Comparison of ENCODE assay signal across 20 mouse cellular contexts in genomic region chr7:18917931-18918330, GRCm38 (mm10). TPM values are rescaled to one million over a fixed set of nuclear protein-coding genes. Genes with fewer than 3 reads are reported as not detected.
DNase-seq lines count a peak whose midpoint lies in the region; ATAC-seq lines count a peak whose summit lies in the region.
"Had no signal": no experiment of that assay in that cellular context is flagged by ENCODE, and none has a peak within 500 bp of the region (broad histone marks: within the 10 kb centered on the region; RNA-seq: fewer than 3 reads in every experiment).

No protein-coding gene starts in this region.

- no peak for ATAC-seq in heart, embryonic 12.5 days (ENCODE audit: insufficient number of reproducible peaks, low FRiP score)
- ATAC-seq in neural tube, embryonic 14.5 days (ENCODE audit: low read depth): no peak
- ATAC-seq in neural tube, embryonic 15.5 days (ENCODE audit: low FRiP score): no peak
- ATAC-seq: intestine, embryonic 16.5 days; midbrain, embryonic 16.5 days had no signal

- WGBS in heart, embryonic 12.5 days: 49% methylated on average over 3 of the region's 3 CpGs
- WGBS in neural tube, embryonic 14.5 days: 50% methylated on average over 3 of the region's 3 CpGs
- whole genome bisulfite sequencing in neural tube, embryonic 15.5 days: 47% methylated on average over 3 of the region's 3 CpGs

- no peaks in the 10 kb centered on the region for H3K36me3 ChIP-seq in heart, embryonic 12.5 days
- H3K36me3 ChIP-seq in neural tube, embryonic 14.5 days (ENCODE audit: control insufficient read depth, insufficient read depth, low read length): no peaks in the 10 kb centered on the region
- H3K36me3 ChIP-seq in neural tube, embryonic 15.5 days: no peaks in the 10 kb centered on the region
- H3K36me3 ChIP-seq: heart, embryonic 13.5 days; hindbrain, embryonic 12.5 days; limb, embryonic 13.5 days had no signal

- no peak overlapping the region for H3K4me3 ChIP-seq in heart, embryonic 12.5 days
- no peak overlapping the region for H3K4me3 ChIP-seq in neural tube, embryonic 14.5 days (ENCODE audit: low read depth, low read length)
- H3K4me3 ChIP-seq in neural tube, embryonic 15.5 days (replicated peaks): no peak overlapping the region
- H3K4me3 ChIP-seq: erythroblast, embryonic 14.5 days; heart, embryonic 13.5 days; hindbrain, embryonic 12.5 days; limb, embryonic 13.5 days; megakaryocyte, embryonic 14.5 days had no signal

- H3K9me3 ChIP-seq in heart, embryonic 12.5 days (replicated peaks): 0 out of 2 replicates have a peak, but pooled peaks cover 4% of the 10 kb centered on the region
- H3K9me3 ChIP-seq in neural tube, embryonic 14.5 days (ENCODE audit: control insufficient read depth, low read length): no peaks in the 10 kb centered on the region
- H3K9me3 ChIP-seq in neural tube, embryonic 15.5 days (replicated peaks): no peaks in the 10 kb centered on the region
- H3K9me3 ChIP-seq: heart, embryonic 13.5 days; hindbrain, embryonic 12.5 days; limb, embryonic 13.5 days; megakaryocyte, embryonic 14.5 days had no signal

- H3K4me1 ChIP-seq in heart, embryonic 12.5 days (replicated peaks): 0 out of 2 replicates have a peak, but pooled peaks cover 5% of the 10 kb centered on the region
- peaks cover 8% of the 10 kb centered on the region for H3K4me1 ChIP-seq in neural tube, embryonic 14.5 days (ENCODE audit: control insufficient read depth, insufficient read depth, low read length)
- peaks cover 22% of the 10 kb centered on the region for H3K4me1 ChIP-seq in neural tube, embryonic 15.5 days

- intact Hi-C loops in heart, postnatal 10 days (cut with DNase I): no loop called here

- H3K4me2 ChIP-seq in heart, embryonic 12.5 days: no peak overlapping the region
- H3K4me2 ChIP-seq in neural tube, embryonic 14.5 days (ENCODE audit: low read depth, low read length): no peak overlapping the region
- no peak overlapping the region for H3K4me2 ChIP-seq in neural tube, embryonic 15.5 days
- H3K4me2 ChIP-seq: heart, embryonic 13.5 days; hindbrain, embryonic 12.5 days; limb, embryonic 13.5 days had no signal

- peaks cover 17% of the 10 kb centered on the region for H3K27me3 ChIP-seq in heart, embryonic 12.5 days (replicated peaks)
- no peaks in the 10 kb centered on the region for H3K27me3 ChIP-seq in neural tube, embryonic 14.5 days (ENCODE audit: control insufficient read depth, insufficient read depth, low read length)
- no peaks in the 10 kb centered on the region for H3K27me3 ChIP-seq in neural tube, embryonic 15.5 days (replicated peaks)
- H3K27me3 ChIP-seq: hindbrain, embryonic 12.5 days had no signal

- H3K9ac ChIP-seq in heart, embryonic 12.5 days: no peak overlapping the region
- H3K9ac ChIP-seq in neural tube, embryonic 14.5 days (replicated peaks; ENCODE audit: low read depth, low read length): no peak overlapping the region
- H3K9ac ChIP-seq in neural tube, embryonic 15.5 days (replicated peaks): no peak overlapping the region
- H3K9ac ChIP-seq: heart, embryonic 13.5 days; hindbrain, embryonic 12.5 days; limb, embryonic 13.5 days had no signal

- peak; percentile 44 for DNase-seq in adrenal gland, postnatal 14 days
- no peak for DNase-seq in adrenal gland, adult 18-20 months (ENCODE audit: low spot score in 2 of 2)
- DNase-seq in heart, postnatal 10 days: peak; percentile 50 to 57
- no peak for DNase-seq in testis, postnatal 14 days (ENCODE audit: low spot score)
- no peak for DNase-seq in thymus, postnatal 14 days
- DNase-seq: cerebellum, adult 18-20 months; lung, postnatal 14 days; right cerebral cortex, postnatal 4 days; thymus, postnatal 36 days had no signal

- no peak overlapping the region for H3K27ac ChIP-seq in heart, embryonic 12.5 days (ENCODE audit: poor library complexity, severe bottlenecking)
- 0 out of 2 replicates have a peak overlapping the region, but pooled peaks have one; percentile 34 for H3K27ac ChIP-seq in neural tube, embryonic 14.5 days (ENCODE audit: low read depth, low read length)
- H3K27ac ChIP-seq in neural tube, embryonic 15.5 days (replicated peaks): no peak overlapping the region
- H3K27ac ChIP-seq: heart, embryonic 13.5 days; hindbrain, embryonic 12.5 days; kidney, postnatal 0 days; limb, embryonic 13.5 days had no signal

RNA-seq across cellular contexts. Expression of gene Ccdc61, which starts 7.7 kb away (rescaled TPM):
- total RNA-seq in adrenal gland, postnatal 14 days (2021): 12.2 and 12.9 TPM in 2 replicates
- 10 to 100 TPM in 1 of 2 experiments, 1 to 10 TPM in 1; 9.9 to 10.7 TPM for total RNA-seq in adrenal gland, adult 18-20 months (2021)
- 10 to 100 TPM in 1 of 2 experiments, 1 to 10 TPM in 1; 9.5 to 11.5 TPM for total RNA-seq in heart, postnatal 10 days (2021)
- 23.3 and 24.0 TPM in 2 replicates for polyA plus RNA-seq in heart, embryonic 12.5 days (2016; fragmentation: Nextera tagmentation; extraction: Ambion mirVana)
- 17.6 and 20.2 TPM in 2 replicates for polyA plus RNA-seq in neural tube, embryonic 14.5 days (2014; fragmentation: Nextera tagmentation; extraction: Ambion mirVana)
- 29.9 and 31.9 TPM in 2 replicates for polyA plus RNA-seq in neural tube, embryonic 15.5 days (2015; fragmentation: Nextera tagmentation; extraction: Ambion mirVana)

RNA-seq across cellular contexts. Expression of gene Nova2, which starts 7.8 kb away (rescaled TPM):
- total RNA-seq in adrenal gland, postnatal 14 days (2021): 7.2 and 8.0 TPM in 2 replicates
- 1 to 10 TPM; 3.8 to 5.1 TPM for total RNA-seq in adrenal gland, adult 18-20 months (2021)
- 10 to 100 TPM in 1 of 2 experiments, 1 to 10 TPM in 1; 9.9 to 10.1 TPM for total RNA-seq in heart, postnatal 10 days (2021)
- 0.60 and 0.64 TPM in 2 replicates for polyA plus RNA-seq in heart, embryonic 12.5 days (2016; fragmentation: Nextera tagmentation; extraction: Ambion mirVana)
- 17.1 and 18.4 TPM in 2 replicates for polyA plus RNA-seq in neural tube, embryonic 14.5 days (2014; fragmentation: Nextera tagmentation; extraction: Ambion mirVana)
- 9.4 and 10.6 TPM in 2 replicates for polyA plus RNA-seq in neural tube, embryonic 15.5 days (2015; fragmentation: Nextera tagmentation; extraction: Ambion mirVana)
- polyA plus RNA-seq: erythroblast, embryonic 14.5 days had no signal

RNA-seq across cellular contexts. Expression of gene Pglyrp1, which starts 46.8 kb away (rescaled TPM):
- 2.3 and 4.5 TPM in 2 replicates for total RNA-seq in adrenal gland, postnatal 14 days (2021)
- 1 to 10 TPM; 1.1 to 2.8 TPM for total RNA-seq in adrenal gland, adult 18-20 months (2021)
- 1 to 10 TPM; 2.0 to 2.8 TPM for total RNA-seq in heart, postnatal 10 days (2021)
- 0.83 and 0.96 TPM in 2 replicates for polyA plus RNA-seq in heart, embryonic 12.5 days (2016; fragmentation: Nextera tagmentation; extraction: Ambion mirVana)
- 18.3 and 18.7 TPM in 2 replicates for polyA plus RNA-seq in neural tube, embryonic 14.5 days (2014; fragmentation: Nextera tagmentation; extraction: Ambion mirVana)
- polyA plus RNA-seq in neural tube, embryonic 15.5 days (2015; fragmentation: Nextera tagmentation; extraction: Ambion mirVana): 19.2 and 26.6 TPM in 2 replicates

Comparison
In these comparisons a context has a peak if more than half of its experiments do, and no peak if none do; other contexts are left out.
1. DNase-seq: peak in adrenal gland, postnatal 14 days (single experiment) and heart, postnatal 10 days (2 of 2); none in adrenal gland, adult 18-20 months (0 of 2), testis, postnatal 14 days (single experiment) and thymus, postnatal 14 days (single experiment).